Mouse (Mus musculus) kidney, postnatal 0 days (tissue): ENCODE results near the gene Brk1. TPM values are rescaled to one million over a fixed set of nuclear protein-coding genes. Genes with fewer than 3 reads are reported as not detected.

Experiments used
- ATAC-seq: fragments of 200-750 bp; cut with Nextera tagmentation; replicated peaks from 2 replicates; pipeline ENCODE4 v1.8.0; 2017; ENCODE audit warnings: low read depth, moderate number of reproducible peaks, moderate TSS enrichment, moderate library complexity; ENCODE audit not compliant: low FRiP score
- DNase-seq: peaks from one replicate; pipeline ENCODE4 v3.0.0-alpha.2; 2016; ENCODE audit warnings: low spot score
- H3K27ac ChIP-seq: fragments of 300-500 bp; sonication (generic); 2 replicates; pipeline ENCODE4 v1.5.1; 2014; ENCODE audit warnings: mild to moderate bottlenecking
- H3K27me3 ChIP-seq: fragments of 300-500 bp; sonication (generic); 2 replicates; pipeline ENCODE4 v1.6.1; 2014; ENCODE audit warnings: low read length, mixed read lengths; ENCODE audit not compliant: insufficient read depth
- H3K36me3 ChIP-seq: fragments of 300-500 bp; sonication (generic); 2 replicates; pipeline ENCODE4 v1.6.1; 2014; ENCODE audit warnings: low read length, mixed read lengths; ENCODE audit not compliant: insufficient read depth
- H3K4me1 ChIP-seq: fragments of 300-500 bp; sonication (generic); replicated peaks from 2 replicates; pipeline ENCODE4 v1.6.1; 2014; ENCODE audit warnings: antibody characterized with exemption, low read length, mixed read lengths; ENCODE audit not compliant: insufficient read depth
- H3K4me2 ChIP-seq: fragments of 300-500 bp; sonication (generic); 2 replicates; pipeline ENCODE4 v1.6.1; 2014; ENCODE audit warnings: mild to moderate bottlenecking, low read length, moderate library complexity, mixed read lengths
- H3K4me3 ChIP-seq: fragments of 300-500 bp; sonication (generic); replicated peaks from 2 replicates; pipeline ENCODE4 v1.5.1; 2014; ENCODE audit warnings: low read depth, low read length
- H3K9ac ChIP-seq: fragments of 300-500 bp; sonication (generic); 2 replicates; pipeline ENCODE4 v1.6.1; 2014; ENCODE audit warnings: low read depth, low read length
- H3K9me3 ChIP-seq: fragments of 300-500 bp; sonication (generic); replicated peaks from 2 replicates; pipeline ENCODE4 v1.6.1; 2016; ENCODE audit warnings: low read length, inconsistent platforms, mixed read lengths
- CTCF ChIP-seq: IDR thresholded peaks from 2 replicates; pipeline ENCODE4 v1.5.1; 2016; ENCODE audit warnings: antibody characterized with exemption, low read depth, mild to moderate bottlenecking, moderate library complexity
- WGBS: fragments of 180-500 bp; shearing (Covaris S2); extraction: QIAGEN DNeasy Blood & Tissue Kit; methylation state at CpG from one replicate; pipeline ENCODE4 v1.1.7; 2014; 5-methylcytosine and 5-hydroxymethylcytosine counted together
- polyA plus RNA-seq: library from polyadenylated mRNA; unstranded; fragments of >200 nt; fragmentation: Nextera tagmentation; extraction: Ambion mirVana; gene quantifications from 2 replicates; pipeline ENCODE4 v1.2.1, GENCODE M21; 2015

Brk1 gene
- polyA plus RNA-seq, 1 experiment from 2014 or later: 236 TPM

GRCm38 (mm10) chr6:113661353-113662241 lies 57.0 kb downstream of the Brk1 start:
- DNase-seq: no peak
- no peaks in the 10 kb centered on the region for H3K36me3 ChIP-seq
- no peak overlapping the region for H3K4me2 ChIP-seq
- peak; percentile 68 for ATAC-seq
- H3K9me3 ChIP-seq: no peaks in the 10 kb centered on the region
- H3K4me1 ChIP-seq: peaks cover 24% of the 10 kb centered on the region
- peak overlapping the region; percentile 60 for H3K27ac ChIP-seq
- H3K4me3 ChIP-seq: no peak overlapping the region
- no peak for TF ChIP-seq CTCF
- WGBS: 30% methylated on average over 12 of the region's 12 CpGs
- H3K9ac ChIP-seq: no peak overlapping the region
- H3K27me3 ChIP-seq: no peaks in the 10 kb centered on the region

- Histone ChIP-seq H3K4me2 (no peak overlapping the region), H3K4me1 (peaks cover 24% of the 10 kb centered on the region), H3K9ac (no peak overlapping the region), H3K4me3 (no peak overlapping the region), H3K9me3 (no peaks in the 10 kb centered on the region), H3K27me3 (no peaks in the 10 kb centered on the region), H3K36me3 (no peaks in the 10 kb centered on the region), H3K27ac (no peak overlapping the region)
- WGBS: 92% methylated on average over 8 of the region's 8 CpGs
- ATAC-seq: no peak
- TF ChIP-seq CTCF: peak; percentile 20; the same call in 1 of the 2 replicates
- DNase-seq: no peak
Observed at GRCm38 (mm10) chr6:113662964-113663700, 58.6 kb downstream of the Brk1 start.

GRCm38 (mm10) chr6:113664305-113664704 lies 59.7 kb downstream of the Brk1 start:
- H3K27ac ChIP-seq: no peak overlapping the region
- WGBS: 85% methylated on average over 7 of the region's 7 CpGs
- no peak overlapping the region for H3K9ac ChIP-seq
- no peak overlapping the region for H3K4me2 ChIP-seq
- no peak overlapping the region for H3K4me3 ChIP-seq
- ATAC-seq: no peak
- no peaks in the 10 kb centered on the region for H3K36me3 ChIP-seq
- DNase-seq: no peak
- no peaks in the 10 kb centered on the region for H3K9me3 ChIP-seq
- no peak for TF ChIP-seq CTCF
- H3K4me1 ChIP-seq: peaks cover 30% of the 10 kb centered on the region
- H3K27me3 ChIP-seq: no peaks in the 10 kb centered on the region

Other genes starting within 250 kb of the Brk1 start
- 37.9 and 39.9 TPM in 2 replicates for gene Tada3, start 226.9 kb upstream of the Brk1 start, polyA plus RNA-seq
- gene Arpc4, start 226.7 kb upstream of the Brk1 start, polyA plus RNA-seq: 375 and 420 TPM in 2 replicates
- gene Ttll3, start 215.5 kb upstream of the Brk1 start, polyA plus RNA-seq: 1.5 and 2.0 TPM in 2 replicates
- 24.4 and 30.5 TPM in 2 replicates for gene Rpusd3, start 185.4 kb upstream of the Brk1 start, polyA plus RNA-seq
- 0.17 and 0.23 TPM in 2 replicates for gene Cidec, start 169.0 kb upstream of the Brk1 start, polyA plus RNA-seq
- gene Jagn1, start 162.2 kb upstream of the Brk1 start, polyA plus RNA-seq: 111 and 114 TPM in 2 replicates
- gene Il17re, start 146.3 kb upstream of the Brk1 start, polyA plus RNA-seq: 10.9 and 11.1 TPM in 2 replicates
- 28.0 and 28.8 TPM in 2 replicates for gene Il17rc, start 133.3 kb upstream of the Brk1 start, polyA plus RNA-seq
- gene Creld1, start 121.5 kb upstream of the Brk1 start, polyA plus RNA-seq: 25.7 and 28.7 TPM in 2 replicates
- 0.52 and 0.55 TPM in 2 replicates for gene Prrt3, start 102.8 kb upstream of the Brk1 start, polyA plus RNA-seq
- 114 and 118 TPM in 2 replicates for gene Emc3, start 73.1 kb upstream of the Brk1 start, polyA plus RNA-seq
- gene Fancd2, start 73.1 kb upstream of the Brk1 start, polyA plus RNA-seq: 3.0 and 5.1 TPM in 2 replicates
- 1.6 TPM in 2 replicates for gene Fancd2os, start 4.1 kb upstream of the Brk1 start, polyA plus RNA-seq
- gene Vhl, start 19.2 kb downstream of the Brk1 start, polyA plus RNA-seq: 33.5 and 36.9 TPM in 2 replicates
- 5.3 and 6.7 TPM in 2 replicates for gene Irak2, start 33.7 kb downstream of the Brk1 start, polyA plus RNA-seq
- 0.78 and 0.95 TPM in 2 replicates for gene Tatdn2, start 92.3 kb downstream of the Brk1 start, polyA plus RNA-seq
- not detected in 2 replicates for gene Ghrl, start 115.1 kb downstream of the Brk1 start, polyA plus RNA-seq
- 216 and 238 TPM in 2 replicates for gene Sec13, start 136.0 kb downstream of the Brk1 start, polyA plus RNA-seq